In genomic region chr2:119662220-119663182, GRCm38 (mm10) we compare ENCODE assay signal across 8 mouse cellular contexts. TPM values are rescaled to one million over a fixed set of nuclear protein-coding genes. Genes with fewer than 3 reads are reported as not detected.
DNase-seq lines count a peak whose midpoint lies in the region; ATAC-seq and TF ChIP-seq lines count a peak whose summit lies in the region.

Ndufaf1 (minus strand) TSS chr2:119662827.

- H3K36me3 ChIP-seq in ES-Bruce4 (ENCODE audit: control insufficient read depth, insufficient read depth, low read length, poor library complexity, severe bottlenecking): peaks cover 9% of the 10 kb centered on the region; the same call in 1 of the 2 replicates
- H3K36me3 ChIP-seq in forebrain, embryonic 13.5 days (ENCODE audit: poor library complexity, severe bottlenecking): peaks cover 22% of the 10 kb centered on the region
- H3K36me3 ChIP-seq in neural tube, embryonic 15.5 days: peaks cover 21% of the 10 kb centered on the region

- no peak within 1 kb of the TSS for H3K27ac ChIP-seq in ES-Bruce4 (ENCODE audit: insufficient read depth, low read length)
- H3K27ac ChIP-seq in forebrain, embryonic 13.5 days: no peak within 1 kb of the TSS
- H3K27ac ChIP-seq in neural tube, embryonic 15.5 days (replicated peaks): peak within 1 kb of the TSS; percentile 51; the same call in 1 of the 2 replicates

- no peak for TF ChIP-seq CTCF in ES-Bruce4 (IDR thresholded peaks at IDR 0.05; ENCODE audit: low read depth, low read length)

- DNase-seq in heart, postnatal 14 days: peak; percentile 75 to 84
- DNase-seq in layer of hippocampus, adult 11-12 months (ENCODE audit: low spot score): peak; percentile 84
- DNase-seq in lung, adult 18-20 months: peak; percentile 80 to 84
- DNase-seq in testis, postnatal 14 days (ENCODE audit: low spot score): peak; percentile 89

- intact Hi-C loops in heart, postnatal 14 days (cut with DNase I): no loop called here

- H3K4me2 ChIP-seq in forebrain, embryonic 13.5 days: peak within 1 kb of the TSS; percentile 78
- peak within 1 kb of the TSS; percentile 86 for H3K4me2 ChIP-seq in neural tube, embryonic 15.5 days

- ATAC-seq in cerebellum, adult (ENCODE audit: insufficient number of reproducible peaks, low FRiP score, low TSS enrichment): peak; percentile 88
- ATAC-seq in forebrain, embryonic 13.5 days: peak; percentile 83
- peak; percentile 95 for ATAC-seq in neural tube, embryonic 15.5 days (ENCODE audit: low FRiP score)

- no peaks in the 10 kb centered on the region for H3K4me1 ChIP-seq in ES-Bruce4 (ENCODE audit: control insufficient read depth, insufficient read depth, low read length)
- peaks cover 9% of the 10 kb centered on the region for H3K4me1 ChIP-seq in forebrain, embryonic 13.5 days
- H3K4me1 ChIP-seq in neural tube, embryonic 15.5 days: peaks cover 10% of the 10 kb centered on the region

- H3K27me3 ChIP-seq in ES-Bruce4 (ENCODE audit: control insufficient read depth, insufficient read depth, low read length, poor library complexity, severe bottlenecking): no peaks in the 10 kb centered on the region
- H3K27me3 ChIP-seq in forebrain, embryonic 13.5 days: no peaks in the 10 kb centered on the region
- H3K27me3 ChIP-seq in neural tube, embryonic 15.5 days (replicated peaks): no peaks in the 10 kb centered on the region

- no peaks in the 10 kb centered on the region for H3K9me3 ChIP-seq in ES-Bruce4 (replicated peaks; ENCODE audit: control insufficient read depth, insufficient read depth, low read length, poor library complexity, severe bottlenecking)
- no peaks in the 10 kb centered on the region for H3K9me3 ChIP-seq in forebrain, embryonic 13.5 days (replicated peaks)
- no peaks in the 10 kb centered on the region for H3K9me3 ChIP-seq in neural tube, embryonic 15.5 days (replicated peaks)

- peak; percentile 64 for TF ChIP-seq EP300 in ES-Bruce4 (IDR thresholded peaks at IDR 0.05; ENCODE audit: insufficient read depth, low read depth, low read length)

- 1% methylated on average over 44 of the region's 44 CpGs for WGBS in forebrain, embryonic 13.5 days
- whole genome bisulfite sequencing in neural tube, embryonic 15.5 days: 2% methylated on average over 44 of the region's 44 CpGs

- H3K4me3 ChIP-seq in ES-Bruce4 (ENCODE audit: low read depth, low read length): peak within 1 kb of the TSS; percentile 98
- peak within 1 kb of the TSS; percentile 83 for H3K4me3 ChIP-seq in forebrain, embryonic 13.5 days
- peak within 1 kb of the TSS; percentile 90 for H3K4me3 ChIP-seq in neural tube, embryonic 15.5 days (replicated peaks)

- TF ChIP-seq POLR2A in ES-Bruce4 (IDR thresholded peaks at IDR 0.05; ENCODE audit: insufficient read depth, low read length): peak; percentile 76

- peak within 1 kb of the TSS; percentile 82 for H3K9ac ChIP-seq in ES-Bruce4 (ENCODE audit: low read depth, poor library complexity, severe bottlenecking)
- H3K9ac ChIP-seq in forebrain, embryonic 13.5 days: peak within 1 kb of the TSS; percentile 87
- peak within 1 kb of the TSS; percentile 80 for H3K9ac ChIP-seq in neural tube, embryonic 15.5 days (replicated peaks)

RNA-seq across cellular contexts. Expression of gene Ndufaf1, which starts in this region (rescaled TPM):
- polyA plus RNA-seq in ES-Bruce4 (2011; ENCODE audit: insufficient read depth, insufficient read length, low read depth, missing spikeins): 56.0 and 59.3 TPM in 2 replicates
- polyA plus RNA-seq in forebrain, embryonic 13.5 days (2015; fragmentation: Nextera tagmentation; extraction: Ambion mirVana): 38.3 and 43.2 TPM in 2 replicates
- total RNA-seq in heart, postnatal 14 days (2021): 10 to 100 TPM; 59.2 to 64.1 TPM
- 43.9 and 47.8 TPM in 2 replicates for polyA plus RNA-seq in neural tube, embryonic 15.5 days (2015; fragmentation: Nextera tagmentation; extraction: Ambion mirVana)
